Mouse (Mus musculus) heart, adult 2 months (tissue): Measurements from ENCODE around the gene Cbl.

Source experiments
- CTCF ChIP-seq: fragments of 200-600 bp; IDR thresholded peaks from 2 replicates; pipeline ENCODE4 v1.8.1; 2022; ENCODE audit warnings: antibody characterized with exemption, mild to moderate bottlenecking, moderate library complexity
- EP300 ChIP-seq: fragments of 200-500 bp; IDR thresholded peaks from 2 replicates; pipeline ENCODE4 v1.6.1; 2011; ENCODE audit warnings: low read depth, low read length, control low read depth; ENCODE audit not compliant: insufficient read depth

DNA sequence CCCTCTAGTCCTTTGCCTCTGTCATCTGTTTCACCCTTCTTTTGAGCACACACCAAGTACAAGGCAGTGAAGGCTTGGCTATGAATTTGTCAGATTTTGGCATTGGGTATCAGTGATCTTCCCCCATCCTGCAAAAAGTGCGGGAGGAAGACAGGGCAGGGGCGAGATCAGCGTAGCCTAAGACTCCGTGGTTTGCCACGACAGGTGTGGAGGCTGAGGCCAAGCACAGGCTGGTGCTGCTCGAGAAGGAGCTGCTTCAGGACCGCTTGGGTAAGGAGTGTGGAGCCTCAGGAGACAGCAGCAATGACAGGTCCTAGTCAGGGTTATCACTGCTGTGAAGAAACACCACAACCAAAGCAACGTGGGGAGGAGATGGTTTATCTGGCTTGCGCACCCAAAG, 7.6 kb upstream of the Cbl start:
- TF ChIP-seq CTCF, result no peak
- TF ChIP-seq EP300, result no peak
